Mouse (Mus musculus) thymus, adult 2 months (tissue): ENCODE measurements around the gene Mrgprg. TPM values are rescaled to one million over a fixed set of nuclear protein-coding genes. Genes with fewer than 3 reads are reported as not detected.

Experiments used
- DNase-seq: peaks from one replicate; pipeline ENCODE4 v3.0.0; 2021
- H3K27ac ChIP-seq: fragments of 200-500 bp; 2 replicates; pipeline ENCODE4 v1.5.1; 2012; ENCODE audit warnings: low read length, control low read depth; ENCODE audit not compliant: control insufficient read depth, insufficient read depth
- H3K27me3 ChIP-seq: fragments of 200-500 bp; 2 replicates; pipeline ENCODE4 v1.6.1; 2012; ENCODE audit warnings: mild to moderate bottlenecking, low read length, moderate library complexity, mixed read lengths; ENCODE audit not compliant: control insufficient read depth, insufficient read depth
- H3K36me3 ChIP-seq: fragments of 200-500 bp; 2 replicates; pipeline ENCODE4 v1.6.1; 2012; ENCODE audit warnings: mild to moderate bottlenecking, low read length, moderate library complexity; ENCODE audit not compliant: control insufficient read depth, insufficient read depth
- H3K4me1 ChIP-seq: fragments of 200-500 bp; replicated peaks from 2 replicates; pipeline ENCODE4 v1.6.1; 2012; ENCODE audit warnings: low read length; ENCODE audit not compliant: control insufficient read depth, insufficient read depth
- H3K4me3 ChIP-seq: fragments of 200-500 bp; 2 replicates; pipeline ENCODE4 v1.5.1; 2012; ENCODE audit warnings: mild to moderate bottlenecking, low read length, control low read depth, moderate library complexity; ENCODE audit not compliant: control insufficient read depth, insufficient read depth
- CTCF ChIP-seq: fragments of 200-500 bp; IDR thresholded peaks from 2 replicates; pipeline ENCODE4 v1.5.1; 2012; ENCODE audit warnings: mild to moderate bottlenecking, control low read depth, low read length, moderate library complexity, borderline replicate concordance; ENCODE audit not compliant: control insufficient read depth, poor library complexity, insufficient read depth; ENCODE audit errors: extremely low read depth
- POLR2A ChIP-seq: fragments of 200-500 bp; IDR thresholded peaks from 2 replicates; pipeline ENCODE4 v1.6.1; 2012; ENCODE audit warnings: mild to moderate bottlenecking, low read length, control low read depth, moderate library complexity; ENCODE audit not compliant: control insufficient read depth, poor library complexity, insufficient read depth; ENCODE audit errors: extremely low read depth
- WGBS: fragments of 180-500 bp; shearing (Covaris S2); methylation state at CpG from one replicate; pipeline ENCODE4 v1.1.7; 2018; 5-methylcytosine and 5-hydroxymethylcytosine counted together
- polyA plus RNA-seq: library from polyadenylated mRNA; depleted of rRNA; stranded (reverse); fragments of >200 nt; gene quantifications from 2 replicates; pipeline ENCODE4 v1.2.3, GENCODE M21; 2012

Gene Mrgprg
- polyA plus RNA-seq, 1 experiment, result 2.2 TPM

DNA sequence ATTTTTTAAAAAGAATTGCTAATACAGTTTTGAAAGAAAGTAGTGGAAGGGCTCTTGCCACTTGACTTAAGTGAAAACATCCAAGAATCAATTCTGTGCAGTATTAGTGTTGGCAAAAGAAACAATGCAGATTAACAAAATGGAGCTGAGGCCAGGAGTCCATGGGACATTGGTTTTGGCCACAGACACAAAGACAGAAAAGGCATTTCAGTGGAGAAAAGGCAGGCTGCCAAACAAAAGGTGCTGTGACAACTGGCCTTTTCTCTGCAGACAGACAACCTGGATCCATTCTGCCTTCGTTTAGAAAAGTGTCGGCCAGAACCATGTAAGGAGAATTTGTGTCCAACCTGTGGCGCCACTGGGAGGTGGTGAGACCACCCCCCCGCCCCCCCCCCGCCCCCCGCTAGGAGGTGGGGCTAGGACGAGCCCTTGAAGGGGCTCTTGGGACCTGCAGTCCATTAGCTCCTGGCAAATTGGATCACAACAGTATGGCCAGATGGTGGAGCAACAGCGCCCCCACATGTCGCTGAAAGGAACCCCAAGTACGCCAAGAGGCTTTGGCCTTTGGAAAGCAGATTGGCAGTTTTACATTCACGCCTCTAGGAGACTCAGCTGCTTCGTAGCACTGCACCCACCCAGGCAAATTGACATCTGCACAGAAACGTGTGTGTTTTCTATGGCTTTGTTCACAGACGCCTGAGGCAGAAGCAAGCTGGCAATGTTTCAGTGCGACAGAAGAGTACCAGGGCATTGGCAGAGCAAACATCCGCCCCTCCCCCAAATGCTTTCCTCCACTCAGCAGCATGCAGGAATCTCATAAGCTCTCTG lies 18.5 kb downstream of the Mrgprg start:
- H3K4me1 ChIP-seq, result peaks cover 3% of the 10 kb centered on the region
- H3K27ac ChIP-seq, result no peak overlapping the region
- no peaks in the 10 kb centered on the region for H3K36me3 ChIP-seq
- no peak overlapping the region for H3K4me3 ChIP-seq
- 15% methylated on average over 16 of the region's 16 CpGs for WGBS
- H3K27me3 ChIP-seq, result no peaks in the 10 kb centered on the region
- peak; percentile 80 for DNase-seq
- no peak for TF ChIP-seq POLR2A
- TF ChIP-seq CTCF, result peak; percentile 69; the same call in 1 of the 2 replicates

DNA sequence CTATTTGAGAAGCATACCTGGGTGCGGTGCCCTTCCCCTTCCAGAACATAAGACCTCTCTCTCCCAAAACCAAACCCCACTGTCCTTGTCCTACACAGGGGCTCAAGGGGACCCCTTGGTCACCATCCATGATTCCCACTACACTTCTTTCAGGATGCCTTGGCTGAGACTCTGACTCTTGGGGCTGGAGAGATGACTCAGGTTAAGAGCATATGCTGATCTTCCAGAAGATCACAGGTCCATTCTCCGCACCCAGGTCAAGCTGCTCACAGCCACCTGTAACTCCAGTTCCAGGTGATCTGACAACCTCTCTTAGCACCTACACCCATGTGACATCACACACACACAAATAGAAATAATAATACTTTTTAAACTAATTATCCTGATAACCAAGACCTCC lies 26.1 kb downstream of the Mrgprg start:
- no peak for TF ChIP-seq CTCF
- TF ChIP-seq POLR2A, result no peak
- WGBS, result 53% methylated on average over 2 of the region's 2 CpGs
- H3K4me3 ChIP-seq, result peak overlapping the region; percentile 38
- H3K4me1 ChIP-seq, result peaks cover 13% of the 10 kb centered on the region
- H3K27ac ChIP-seq, result no peak overlapping the region
- no peak for DNase-seq
- H3K27me3 ChIP-seq, result no peaks in the 10 kb centered on the region
- H3K36me3 ChIP-seq, result no peaks in the 10 kb centered on the region

DNA sequence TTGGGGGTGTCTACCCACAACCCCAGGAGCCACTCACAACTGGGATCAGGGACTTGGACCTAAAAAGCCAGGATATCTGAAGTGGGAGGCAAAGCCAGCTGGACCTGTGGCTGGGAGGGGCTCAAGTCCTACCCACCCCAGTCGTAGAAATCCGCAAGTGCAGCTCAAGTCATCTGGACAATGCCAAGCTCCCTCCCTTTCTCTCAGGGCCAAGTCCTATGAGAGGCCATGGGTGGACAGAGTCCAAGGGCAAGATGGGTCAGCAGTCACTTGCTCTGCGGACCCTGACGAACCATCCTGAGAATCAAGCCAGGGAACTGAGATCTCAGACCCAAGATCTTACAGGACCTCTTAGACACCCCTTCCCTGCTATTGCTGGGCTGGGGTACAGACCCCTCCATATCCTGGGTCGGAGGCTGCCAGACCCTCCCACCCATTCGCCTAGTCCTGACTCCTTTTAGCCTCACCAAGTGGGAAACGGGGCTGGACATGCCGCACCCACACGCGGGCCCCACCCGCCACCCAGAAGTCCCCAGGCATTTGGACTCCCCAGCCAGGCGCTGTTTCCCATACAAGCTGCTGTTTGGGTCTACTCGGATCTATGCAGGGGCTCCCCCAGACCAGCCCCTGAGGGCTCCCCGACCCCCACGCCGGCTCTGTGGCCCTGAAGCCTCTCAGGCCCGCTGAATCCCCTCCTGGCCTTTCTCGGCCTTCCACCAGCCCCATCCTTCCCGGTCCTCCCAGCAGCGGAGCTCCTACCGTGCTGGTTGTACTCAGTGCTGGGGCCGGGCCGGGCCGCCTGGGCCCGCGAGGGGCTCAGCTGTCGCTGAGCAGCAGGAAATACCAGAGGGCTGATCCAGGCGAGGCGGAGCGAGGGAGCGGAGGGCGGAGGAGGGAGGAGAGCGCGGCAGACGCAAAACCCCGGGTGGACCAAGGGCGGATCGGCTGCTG lies 27.0 kb downstream of the Mrgprg start:
- Histone ChIP-seq H3K27ac (no peak overlapping the region), H3K27me3 (no peaks in the 10 kb centered on the region), H3K4me3 (peak overlapping the region; percentile 54), H3K36me3 (no peaks in the 10 kb centered on the region), H3K4me1 (peaks cover 13% of the 10 kb centered on the region)
- DNase-seq, result peak; percentile 62
- peak; percentile 40; the same call in 1 of the 2 replicates for TF ChIP-seq POLR2A
- 0 out of 2 replicates have a peak, but pooled peaks have one; percentile 24 for TF ChIP-seq CTCF
- 20% methylated on average over 36 of the region's 38 CpGs for WGBS

DNA sequence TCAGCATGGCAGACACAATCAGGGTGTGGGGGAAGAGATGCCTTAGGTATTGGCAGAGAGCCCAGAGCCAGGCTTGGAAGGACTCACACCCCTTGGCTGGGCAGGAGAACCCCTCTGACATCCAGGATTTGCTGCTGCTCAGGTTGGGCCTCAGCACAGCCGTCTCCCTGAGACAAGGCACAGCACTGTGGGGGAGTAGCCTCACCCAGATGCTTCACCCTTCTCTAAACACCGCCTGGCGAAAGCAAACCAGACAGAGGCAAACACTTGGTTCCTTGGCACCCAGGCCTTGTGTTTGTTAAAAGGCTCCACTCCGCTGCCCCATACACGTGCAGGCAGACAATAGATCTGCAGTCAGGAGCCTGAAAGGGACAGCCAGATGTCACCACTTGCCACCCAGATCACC lies 28.2 kb downstream of the Mrgprg start:
- H3K4me3 ChIP-seq, result no peak overlapping the region
- H3K4me1 ChIP-seq, result peaks cover 16% of the 10 kb centered on the region
- no peak overlapping the region for H3K27ac ChIP-seq
- no peak for DNase-seq
- no peaks in the 10 kb centered on the region for H3K36me3 ChIP-seq
- H3K27me3 ChIP-seq, result no peaks in the 10 kb centered on the region
- TF ChIP-seq CTCF (no peak), POLR2A (no peak)
- 79% methylated on average over 5 of the region's 5 CpGs for WGBS

DNA sequence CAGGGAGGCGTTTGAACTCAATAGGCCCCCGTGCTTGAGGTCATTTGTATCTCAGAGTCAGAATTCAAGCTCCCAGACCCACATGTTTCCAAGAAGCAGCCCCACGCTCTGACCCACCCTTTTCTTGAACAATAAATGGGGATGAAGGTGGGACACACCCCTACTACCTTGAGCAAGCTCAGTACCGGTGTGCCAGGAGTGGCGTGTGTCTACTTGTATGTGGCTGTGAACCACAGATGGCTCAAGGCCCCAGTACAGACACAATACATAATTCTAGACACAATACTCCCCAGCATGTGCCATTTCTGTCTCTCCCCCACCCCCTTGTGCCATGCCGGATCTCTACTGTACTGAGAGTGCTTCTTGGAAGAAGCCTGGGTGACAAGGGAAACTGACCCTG lies 28.6 kb downstream of the Mrgprg start:
- no peak for DNase-seq
- Histone ChIP-seq H3K4me1 (peaks cover 16% of the 10 kb centered on the region), H3K27ac (no peak overlapping the region), H3K27me3 (no peaks in the 10 kb centered on the region), H3K36me3 (no peaks in the 10 kb centered on the region), H3K4me3 (no peak overlapping the region)
- TF ChIP-seq CTCF (no peak), POLR2A (no peak)
- 94% methylated on average over 6 of the region's 6 CpGs for WGBS

DNA sequence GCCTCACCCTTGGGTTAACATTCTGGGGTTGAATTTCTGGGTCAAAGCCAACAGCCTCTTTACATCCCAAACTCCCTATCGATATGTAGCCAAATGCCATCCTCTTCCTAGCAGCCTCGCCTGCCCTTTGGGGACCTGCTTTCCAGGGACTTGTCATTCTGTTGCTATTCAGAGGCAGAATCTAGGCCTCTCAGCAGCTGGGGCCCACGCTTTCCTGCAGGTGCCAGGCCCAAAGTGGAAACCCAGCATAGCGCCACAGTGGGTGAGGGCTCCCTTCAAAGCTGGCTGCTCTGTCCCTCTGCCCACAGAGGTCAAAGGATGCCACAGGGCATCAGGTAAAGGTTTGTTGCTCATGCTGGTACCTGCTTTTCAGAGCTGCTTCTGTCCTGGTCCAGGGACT lies 33.0 kb downstream of the Mrgprg start:
- 88% methylated on average over 4 of the region's 4 CpGs for WGBS
- peaks cover 3% of the 10 kb centered on the region; the same call in 1 of the 2 replicates for H3K4me1 ChIP-seq
- TF ChIP-seq CTCF (no peak), POLR2A (no peak)
- H3K36me3 ChIP-seq, result no peaks in the 10 kb centered on the region
- H3K27me3 ChIP-seq, result no peaks in the 10 kb centered on the region
- H3K27ac ChIP-seq, result no peak overlapping the region
- no peak overlapping the region for H3K4me3 ChIP-seq
- DNase-seq, result no peak
